Mouse (Mus musculus) lung, adult 2 months (tissue): ENCODE results near the gene Bzw1. TPM values are rescaled to one million over a fixed set of nuclear protein-coding genes. Genes with fewer than 3 reads are reported as not detected.

Experiments used
- DNase-seq: peaks from one replicate; pipeline ENCODE4 v3.0.0; 2022
- H3K4me1 ChIP-seq: fragments of 200-500 bp; 2 replicates; pipeline ENCODE4 v1.6.1; 2011; ENCODE audit warnings: low read length; ENCODE audit not compliant: control insufficient read depth, insufficient read depth
- H3K4me3 ChIP-seq: fragments of 200-500 bp; replicated peaks from 2 replicates; pipeline ENCODE3; 2011; ENCODE audit warnings: low read depth, mild to moderate bottlenecking, control low read depth, low read length; ENCODE audit errors: extremely low read depth
- CTCF ChIP-seq: fragments of 200-500 bp; IDR thresholded peaks from 2 replicates; pipeline ENCODE4 v1.5.1; 2011; ENCODE audit warnings: mild to moderate bottlenecking, low read length, control low read depth; ENCODE audit not compliant: insufficient read depth
- POLR2A ChIP-seq: fragments of 200-500 bp; IDR thresholded peaks from 2 replicates; pipeline ENCODE4 v1.6.1; 2011; ENCODE audit warnings: low read depth, mild to moderate bottlenecking, control low read depth, low read length, borderline replicate concordance; ENCODE audit errors: extremely low read depth
- WGBS: fragments of 180-500 bp; shearing (Covaris S2); methylation state at CpG from one replicate; pipeline ENCODE4 v1.1.7; 2018; 5-methylcytosine and 5-hydroxymethylcytosine counted together
- polyA plus RNA-seq: library from polyadenylated mRNA; depleted of rRNA; stranded (reverse); fragments of >200 nt; gene quantifications from 2 replicates; pipeline ENCODE4 v1.2.3, GENCODE M21; 2012

Gene Bzw1
- polyA plus RNA-seq, 1 experiment: 20.3 TPM

GRCm38 (mm10) chr1:58410198-58410588 is 17.5 kb downstream of the Bzw1 start:
- 50% methylated on average over 3 of the region's 3 CpGs for WGBS
- H3K4me3 ChIP-seq: no peak overlapping the region
- H3K4me1 ChIP-seq: no peaks in the 10 kb centered on the region
- no peak for DNase-seq
- TF ChIP-seq POLR2A: no peak

GRCm38 (mm10) chr1:58410776-58411175 is 18.1 kb downstream of the Bzw1 start:
- no peak overlapping the region for H3K4me3 ChIP-seq
- 84% methylated on average over 7 of the region's 7 CpGs for WGBS
- TF ChIP-seq POLR2A (no peak), CTCF (no peak)
- no peaks in the 10 kb centered on the region for H3K4me1 ChIP-seq
- no peak for DNase-seq

DNA sequence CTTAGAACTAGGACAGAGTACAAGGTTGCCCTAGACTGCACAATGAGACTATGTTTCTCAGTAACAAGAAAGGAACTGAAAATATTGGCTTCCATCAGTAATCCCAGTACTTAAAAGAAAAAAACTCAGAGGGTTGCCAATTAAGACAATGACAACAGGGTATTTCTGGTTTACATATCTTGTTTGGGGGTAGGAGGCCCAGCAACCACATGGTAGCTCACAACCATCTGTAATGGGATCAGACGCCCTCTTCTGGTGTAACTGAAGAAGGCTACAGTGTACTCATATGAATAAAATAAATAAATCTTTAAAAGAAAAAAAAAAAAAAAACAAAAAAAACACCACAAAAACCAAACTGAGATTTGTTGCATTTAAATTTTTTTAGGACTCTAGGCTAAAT is 22.7 kb downstream of the Bzw1 start:
- DNase-seq: no peak
- H3K4me1 ChIP-seq: peaks cover 9% of the 10 kb centered on the region
- no peak overlapping the region for H3K4me3 ChIP-seq
- 26% methylated on average over 1 of the region's 1 CpGs for WGBS
- TF ChIP-seq CTCF (no peak), POLR2A (no peak)

- H3K4me3 ChIP-seq: no peak overlapping the region
- no peak for TF ChIP-seq CTCF
- no peak for TF ChIP-seq POLR2A
- 57% methylated on average over 2 of the region's 2 CpGs for WGBS
- DNase-seq: no peak
- peaks cover 9% of the 10 kb centered on the region for H3K4me1 ChIP-seq
Measured at GRCm38 (mm10) chr1:58416048-58416447, 23.4 kb downstream of the Bzw1 start.

DNA sequence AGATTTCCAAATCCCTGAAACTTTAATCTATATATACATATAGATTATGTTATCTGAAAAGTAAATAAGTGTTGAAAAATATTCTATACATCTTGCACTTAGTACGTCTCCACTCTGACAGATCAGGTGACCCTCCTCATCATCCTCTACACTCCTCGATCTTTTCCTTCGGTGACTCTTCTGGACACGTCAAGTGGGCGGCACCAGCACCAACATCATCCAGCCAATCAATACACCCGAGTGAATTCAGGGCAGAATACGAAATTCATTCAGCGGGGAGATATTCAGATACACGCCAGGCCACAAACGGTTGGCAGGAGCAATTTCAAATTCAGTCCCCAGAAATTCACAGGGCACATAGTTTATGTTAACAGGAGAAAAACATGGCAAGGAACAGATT is 27.3 kb downstream of the Bzw1 start:
- Histone ChIP-seq H3K4me1 (peaks cover 13% of the 10 kb centered on the region), H3K4me3 (no peak overlapping the region)
- 37% methylated on average over 10 of the region's 10 CpGs for WGBS
- TF ChIP-seq POLR2A (no peak), CTCF (no peak)
- DNase-seq: no peak

- WGBS: 14% methylated on average over 7 of the region's 7 CpGs
- Histone ChIP-seq H3K4me3 (no peak overlapping the region), H3K4me1 (peaks cover 13% of the 10 kb centered on the region)
- no peak for TF ChIP-seq CTCF
- no peak for TF ChIP-seq POLR2A
- no peak for DNase-seq
Measured at GRCm38 (mm10) chr1:58420961-58421360, 28.3 kb downstream of the Bzw1 start.

- peak overlapping the region; percentile 98 for H3K4me3 ChIP-seq
- TF ChIP-seq CTCF (no peak), POLR2A (peak; percentile 46; the same call in 1 of the 2 replicates)
- peak; percentile 37 for DNase-seq
- WGBS: under 1% methylated on average over 13 of the region's 13 CpGs
- peaks cover 10% of the 10 kb centered on the region for H3K4me1 ChIP-seq
Measured at GRCm38 (mm10) chr1:58422879-58423278, 30.2 kb downstream of the Bzw1 start.

- DNase-seq: peak; percentile 99
- under 1% methylated on average over 79 of the region's 79 CpGs for WGBS
- peak within 1 kb of the TSS; percentile 98 for H3K4me3 ChIP-seq
Measured at GRCm38 (mm10) chr1:58423371-58424248, 30.9 kb downstream of the Bzw1 start, which contains the start of gene Clk1. Clk1 (minus strand) TSS chr1:58424066.

DNA sequence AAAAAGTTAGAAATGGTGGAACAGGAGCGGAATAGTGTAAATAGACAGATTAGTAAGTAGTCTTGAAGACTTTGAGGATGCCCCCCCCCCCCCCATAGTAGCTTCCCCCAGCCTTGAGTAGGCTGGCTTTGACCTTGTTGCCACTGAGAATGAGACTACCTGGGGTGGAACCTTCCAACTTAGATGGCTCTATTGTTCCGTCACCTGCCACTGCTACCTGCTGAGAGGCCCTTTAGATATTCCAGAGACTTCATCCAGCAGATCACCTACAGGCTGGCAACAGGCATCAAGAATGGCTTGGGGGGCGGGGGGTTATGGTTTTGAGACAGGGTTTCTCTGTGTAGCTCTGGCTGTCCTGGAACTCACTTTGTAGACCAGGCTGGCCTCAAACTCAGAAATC is 31.9 kb downstream of the Bzw1 start:
- no peak overlapping the region for H3K4me3 ChIP-seq
- WGBS: 88% methylated on average over 3 of the region's 3 CpGs
- DNase-seq: no peak

More at GRCm38 (mm10) chr1:58423371-58424248, 30.9 kb downstream of the Bzw1 start, which contains the start of gene Clk1:
- peaks cover 7% of the 10 kb centered on the region for H3K4me1 ChIP-seq
- TF ChIP-seq CTCF: no peak
- TF ChIP-seq POLR2A: peak; percentile 99

GRCm38 (mm10) chr1:58444691-58445090 is 52.0 kb downstream of the Bzw1 start:
- 9% methylated on average over 10 of the region's 10 CpGs for WGBS
- H3K4me1 ChIP-seq: peaks cover 10% of the 10 kb centered on the region
- TF ChIP-seq POLR2A (no peak), CTCF (no peak)

More for the DNA sequence above, 31.9 kb downstream of the Bzw1 start:
- peaks cover 4% of the 10 kb centered on the region; the same call in 1 of the 2 replicates for H3K4me1 ChIP-seq
- no peak for TF ChIP-seq CTCF
- TF ChIP-seq POLR2A: no peak

More at GRCm38 (mm10) chr1:58444691-58445090, 52.0 kb downstream of the Bzw1 start:
- DNase-seq: no peak
- peak overlapping the region; percentile 90 for H3K4me3 ChIP-seq
